Mouse (Mus musculus) erythroblast, adult 5-6 weeks (primary cell): ENCODE measurements around the gene Kl. TPM values are rescaled to one million over a fixed set of nuclear protein-coding genes. Genes with fewer than 3 reads are reported as not detected.

Experiments
- ATAC-seq: replicated peaks from 2 replicates; pipeline ENCODE4 v1.8.0; 2016; ENCODE audit warnings: moderate number of reproducible peaks, mild to moderate bottlenecking, moderate TSS enrichment, inconsistent platforms; ENCODE audit not compliant: poor library complexity, low FRiP score, severe bottlenecking
- total RNA-seq, 2 experiments: library from RNA; stranded (forward) in 1 of 2; stranded (reverse) in 1 of 2; fragments of 150-400 nt in 1 of 2; fragments of 200-764, 138-1000 nt in 1 of 2; gene quantifications; 2 replicates each; pipeline versions ENCODE4 v1.2.3 to v1.2.4; 2015 to 2017; ENCODE audit warnings: low replicate concordance in 2 of 2

The Kl gene
- total RNA-seq, 2 experiments from 2014 or later, result not detected

DNA sequence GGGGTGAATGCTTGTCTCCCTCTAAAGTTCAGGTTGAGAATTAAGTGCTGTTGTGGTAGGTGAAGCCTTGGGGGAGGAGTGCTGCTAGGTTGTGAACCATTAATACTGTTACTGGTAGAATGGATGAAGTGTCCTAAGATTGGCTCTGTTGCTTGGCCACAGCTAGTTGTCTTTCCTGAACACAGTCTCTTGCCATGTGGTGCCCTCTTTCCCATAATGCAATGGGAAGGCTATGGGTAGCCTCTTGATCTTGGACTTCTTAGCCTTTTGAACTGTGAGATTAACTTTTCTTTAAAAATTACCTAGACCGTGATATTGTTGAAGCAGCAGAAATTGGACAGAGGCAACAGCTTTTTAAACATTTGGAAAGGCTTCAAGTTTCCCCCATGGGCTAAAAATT, 7.5 kb downstream of the Kl start:
- no peak for ATAC-seq

- ATAC-seq, result no peak
Measured at GRCm38 (mm10) chr5:150961615-150962014, 9.2 kb downstream of the Kl start.

- no peak for ATAC-seq
Measured at GRCm38 (mm10) chr5:150962756-150963155, 10.3 kb downstream of the Kl start.

DNA sequence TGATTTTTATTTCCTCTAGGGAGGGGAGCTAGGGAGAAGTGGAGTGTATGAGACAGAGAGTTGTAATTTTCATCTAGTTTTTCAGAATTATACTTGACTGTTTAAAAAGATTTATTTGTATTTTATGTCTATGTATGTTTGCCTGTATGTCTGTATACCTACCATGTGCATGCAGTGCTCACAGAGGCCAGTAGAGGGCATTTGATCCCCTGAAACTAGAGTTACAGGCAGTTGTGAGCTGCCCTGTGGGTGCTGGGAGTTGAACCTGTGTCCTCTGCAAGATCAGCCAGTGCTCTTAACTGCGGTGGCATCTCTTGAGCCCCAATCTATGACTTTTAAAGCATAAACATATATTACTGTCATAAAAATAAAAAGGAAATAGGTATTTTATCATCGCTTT, 15.5 kb downstream of the Kl start:
- no peak for ATAC-seq

GRCm38 (mm10) chr5:150970551-150970950, 18.1 kb downstream of the Kl start:
- no peak for ATAC-seq

- ATAC-seq, result no peak
Measured at GRCm38 (mm10) chr5:150971126-150971525, 18.7 kb downstream of the Kl start.

- ATAC-seq, result no peak
Measured at GRCm38 (mm10) chr5:150974226-150974625, 21.8 kb downstream of the Kl start.

GRCm38 (mm10) chr5:150977383-150977958, 25.1 kb downstream of the Kl start:
- no peak for ATAC-seq

DNA sequence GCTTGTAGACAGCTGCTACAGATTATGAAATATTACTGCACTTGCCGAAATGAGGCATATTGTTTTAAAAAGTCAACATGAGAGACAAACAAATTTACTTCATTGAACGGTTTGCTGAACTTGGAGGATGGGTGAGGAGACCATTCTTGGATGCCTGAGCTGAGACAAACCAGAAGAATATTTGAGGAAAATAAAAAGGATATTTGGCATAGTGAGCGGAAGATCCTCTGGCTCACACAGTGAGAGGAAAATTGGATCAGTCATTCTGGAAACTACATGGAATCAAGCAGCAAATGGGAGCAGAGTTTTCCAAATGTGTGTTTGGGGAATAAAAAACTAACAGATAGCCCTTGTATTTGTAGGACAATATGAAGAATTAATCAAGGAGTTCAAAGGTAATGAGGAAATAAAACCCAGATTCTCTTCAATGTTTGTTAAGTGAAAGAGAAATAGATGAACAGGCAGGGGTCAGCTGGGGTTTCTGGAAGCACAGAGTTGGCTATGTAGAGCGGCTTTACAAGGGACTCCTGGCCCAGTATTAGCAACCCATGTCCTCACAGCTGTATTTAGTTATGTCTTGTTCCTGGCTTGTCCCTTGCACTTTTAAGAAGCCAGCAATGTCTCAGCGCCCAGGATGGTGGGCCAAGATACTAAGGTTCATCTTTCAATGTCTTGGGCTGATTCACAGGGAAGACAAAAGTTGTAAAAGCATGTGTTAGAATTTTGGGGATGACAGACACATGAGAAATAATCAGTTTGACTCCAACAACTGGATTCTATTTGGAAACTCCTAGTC, 27.1 kb downstream of the Kl start:
- no peak for ATAC-seq

- no peak for ATAC-seq
Measured at GRCm38 (mm10) chr5:150982082-150982481, 29.7 kb downstream of the Kl start.

- ATAC-seq, result no peak
Measured at GRCm38 (mm10) chr5:150994096-150994495, 41.7 kb downstream of the Kl start.

DNA sequence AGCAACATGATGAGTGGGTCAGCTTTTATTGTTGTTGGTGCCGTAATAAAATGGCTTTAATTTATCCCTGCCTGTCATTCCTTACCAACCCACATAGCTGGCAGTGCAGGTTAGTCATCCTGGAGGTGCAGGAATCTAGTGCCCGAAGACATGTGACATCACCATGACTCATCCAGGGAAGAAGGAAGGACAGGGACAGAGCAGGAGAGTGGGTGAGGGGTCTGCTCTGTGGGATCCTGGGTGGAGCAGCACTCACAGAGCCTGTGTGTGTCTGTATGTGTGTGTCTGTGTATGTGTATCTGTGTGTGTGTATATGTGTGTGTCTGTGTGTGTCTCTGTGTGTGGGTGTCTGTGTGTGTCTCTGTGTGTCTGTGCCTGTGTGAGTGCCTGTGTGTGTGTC, 44.2 kb downstream of the Kl start:
- ATAC-seq, result no peak

GRCm38 (mm10) chr5:151001111-151001510, 48.7 kb downstream of the Kl start:
- no peak for ATAC-seq

DNA sequence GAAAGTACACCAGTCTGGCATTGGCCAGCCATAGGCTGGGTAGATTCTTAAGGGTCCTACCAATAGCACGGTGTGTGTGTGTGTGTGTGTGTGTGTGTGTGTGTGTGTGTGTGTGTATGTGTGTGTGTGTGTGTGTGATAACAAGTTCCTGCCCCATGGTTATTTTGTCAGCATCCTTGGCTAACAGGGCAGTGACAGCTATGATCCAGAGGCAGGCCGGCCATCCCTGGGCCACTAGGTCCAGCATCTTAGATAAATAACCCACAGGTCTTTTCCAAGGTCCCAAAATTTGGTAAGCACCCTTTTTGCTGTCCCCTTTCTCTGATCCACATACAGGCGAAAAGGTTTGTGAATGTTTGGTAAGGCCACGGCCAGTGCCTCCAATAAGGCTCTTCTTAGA, 49.6 kb downstream of the Kl start:
- no peak for ATAC-seq

DNA sequence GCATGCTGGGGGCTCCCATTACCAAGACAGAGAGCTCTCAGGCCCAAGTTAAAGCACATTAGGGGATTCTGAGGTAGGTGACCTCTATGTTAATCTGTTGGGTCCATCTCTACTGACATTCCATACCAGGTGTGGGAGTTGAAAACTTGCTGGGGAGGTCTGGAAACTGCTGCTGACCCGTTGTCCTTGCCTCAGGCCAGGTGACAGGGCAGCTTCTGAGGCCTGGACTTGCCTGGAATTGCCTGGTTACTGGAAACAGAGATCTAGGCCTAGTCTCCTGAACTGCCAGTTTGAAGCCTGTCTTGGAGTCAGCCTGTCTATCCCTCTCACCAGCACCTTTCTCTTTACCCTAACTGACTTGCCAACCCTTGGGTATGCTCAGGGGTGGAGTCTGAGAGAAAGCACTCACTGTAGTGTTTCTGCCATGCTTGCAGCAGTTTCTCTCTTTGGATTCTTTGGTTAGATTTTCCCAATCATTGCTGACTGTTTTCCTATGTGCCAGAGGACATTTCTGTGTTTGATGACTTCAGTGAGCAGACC, 51.9 kb downstream of the Kl start:
- no peak for ATAC-seq

GRCm38 (mm10) chr5:151018450-151018849, 66.0 kb downstream of the Kl start:
- no peak for ATAC-seq

GRCm38 (mm10) chr5:151018959-151019358, 66.6 kb downstream of the Kl start:
- ATAC-seq, result no peak

- no peak for ATAC-seq
Measured at GRCm38 (mm10) chr5:151020031-151020820, 67.8 kb downstream of the Kl start.

GRCm38 (mm10) chr5:151020831-151021230, 68.4 kb downstream of the Kl start:
- no peak for ATAC-seq

DNA sequence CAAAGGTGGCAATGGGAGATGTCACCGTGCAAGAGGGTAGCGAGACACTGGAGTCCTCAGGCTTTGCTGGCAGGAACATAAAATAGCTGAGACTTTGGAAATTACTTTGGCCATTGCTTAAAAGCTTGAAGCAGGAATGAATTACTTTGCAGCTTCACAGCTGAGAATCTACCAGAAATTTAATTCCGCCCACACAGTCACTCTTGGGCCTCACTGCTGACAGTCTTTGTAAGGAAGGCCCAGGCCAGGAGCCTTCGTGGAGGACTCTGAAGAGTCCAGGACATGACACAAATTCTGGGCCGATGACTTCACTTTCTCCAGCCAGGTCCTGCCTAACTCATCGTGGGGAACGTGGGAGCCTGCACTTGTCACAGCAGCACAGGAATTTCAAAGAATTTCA, 69.6 kb downstream of the Kl start:
- ATAC-seq, result no peak

DNA sequence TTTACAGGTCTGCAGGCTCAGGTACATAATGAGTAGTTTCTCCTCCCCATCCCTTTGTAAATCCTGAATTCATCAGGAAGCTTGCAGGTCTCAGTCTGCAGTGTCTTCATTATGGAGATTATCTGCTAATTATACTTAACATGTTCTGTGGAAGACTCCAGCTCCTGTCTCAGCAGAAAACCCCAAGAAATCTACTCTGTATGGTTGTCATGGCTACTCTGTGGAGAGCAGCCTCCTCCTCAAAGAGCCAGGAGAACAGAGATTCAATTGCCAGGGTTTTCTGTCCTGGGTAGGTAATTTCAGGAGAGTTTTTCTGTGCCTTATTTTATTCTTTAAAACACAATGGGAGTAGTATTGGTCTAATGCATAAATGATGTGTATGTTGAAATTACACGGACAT, 70.5 kb downstream of the Kl start:
- ATAC-seq, result no peak
